ENCODE assay signal across 32 mouse cellular contexts in genomic region chr14:74697432-74697831, GRCm38 (mm10).
"Had no signal": no experiment of that assay in that cellular context is flagged by ENCODE, and none has a peak within 500 bp of the region (broad histone marks: within the 10 kb centered on the region; RNA-seq: fewer than 3 reads in every experiment).

No protein-coding gene starts in this region.

- H3K27me3 ChIP-seq: heart, embryonic 15.5 days; hindbrain, embryonic 12.5 days; hindbrain, embryonic 13.5 days; hindbrain, embryonic 15.5 days; intestine, embryonic 15.5 days; kidney, embryonic 15.5 days had no signal

- H3K36me3 ChIP-seq: heart, embryonic 10.5 days; heart, embryonic 12.5 days; heart, embryonic 13.5 days; heart, embryonic 15.5 days; hindbrain, embryonic 10.5 days; hindbrain, embryonic 12.5 days; hindbrain, embryonic 13.5 days; hindbrain, embryonic 15.5 days; intestine, embryonic 15.5 days; kidney, embryonic 15.5 days had no signal

- H3K4me1 ChIP-seq: heart, embryonic 10.5 days; heart, embryonic 12.5 days; heart, embryonic 15.5 days; hindbrain, embryonic 10.5 days; hindbrain, embryonic 12.5 days; hindbrain, embryonic 13.5 days had no signal

- DNase-seq: heart, adult 18-20 months; heart, adult 2 months; heart, postnatal 14 days; heart, postnatal 36 days; heart, postnatal 4 days; kidney, adult 11 months; kidney, adult 18-20 months; kidney, adult 2 months; kidney, adult 8-10 months; kidney, adult 9 months; kidney, postnatal 25 days; kidney, postnatal 36 days; layer of hippocampus, adult 9-11 months; layer of hippocampus, postnatal 36 days had no signal

- H3K9me3 ChIP-seq: heart, embryonic 10.5 days; heart, embryonic 12.5 days; heart, embryonic 13.5 days; heart, embryonic 15.5 days; hindbrain, embryonic 10.5 days; hindbrain, embryonic 12.5 days; hindbrain, embryonic 13.5 days; hindbrain, embryonic 15.5 days; intestine, embryonic 15.5 days; kidney, embryonic 15.5 days had no signal

- H3K9ac ChIP-seq: heart, embryonic 12.5 days; heart, embryonic 13.5 days; heart, embryonic 15.5 days; hindbrain, embryonic 12.5 days; hindbrain, embryonic 13.5 days; hindbrain, embryonic 14.5 days; hindbrain, embryonic 15.5 days; intestine, embryonic 15.5 days; kidney, embryonic 15.5 days had no signal

- ATAC-seq: hindbrain, embryonic 16.5 days; hindbrain, postnatal 0 days; inflammation-experienced regulatory T-cells, adult 6 months; intestine, embryonic 15.5 days; intestine, embryonic 16.5 days had no signal

- H3K4me2 ChIP-seq: heart, embryonic 11.5 days; heart, embryonic 12.5 days; heart, embryonic 13.5 days; heart, embryonic 15.5 days; hindbrain, embryonic 12.5 days; hindbrain, embryonic 13.5 days; hindbrain, embryonic 14.5 days; hindbrain, embryonic 15.5 days; intestine, embryonic 15.5 days; kidney, embryonic 15.5 days had no signal

- H3K27ac ChIP-seq: heart, adult 2 months; heart, embryonic 10.5 days; heart, embryonic 13.5 days; heart, embryonic 15.5 days; hindbrain, embryonic 10.5 days; hindbrain, embryonic 12.5 days; hindbrain, postnatal 0 days; intestine, embryonic 15.5 days; kidney, embryonic 15.5 days; kidney, postnatal 0 days; layer of hippocampus, adult 2 months had no signal

- H3K4me3 ChIP-seq: heart, adult 2 months; heart, embryonic 10.5 days; heart, embryonic 12.5 days; heart, embryonic 13.5 days; heart, embryonic 15.5 days; hindbrain, embryonic 10.5 days; hindbrain, embryonic 12.5 days; hindbrain, embryonic 13.5 days; hindbrain, embryonic 15.5 days; intestine, embryonic 15.5 days; kidney, embryonic 15.5 days; layer of hippocampus, adult 2 months had no signal
